Mouse (Mus musculus) MN1 (cell line): ENCODE measurements around the gene Plxdc1.

Source experiments
- DNase-seq: peaks from one replicate; pipeline ENCODE4 v3.0.0-alpha.2; 2016; ENCODE audit warnings: low spot score

Gene Plxdc1

DNA sequence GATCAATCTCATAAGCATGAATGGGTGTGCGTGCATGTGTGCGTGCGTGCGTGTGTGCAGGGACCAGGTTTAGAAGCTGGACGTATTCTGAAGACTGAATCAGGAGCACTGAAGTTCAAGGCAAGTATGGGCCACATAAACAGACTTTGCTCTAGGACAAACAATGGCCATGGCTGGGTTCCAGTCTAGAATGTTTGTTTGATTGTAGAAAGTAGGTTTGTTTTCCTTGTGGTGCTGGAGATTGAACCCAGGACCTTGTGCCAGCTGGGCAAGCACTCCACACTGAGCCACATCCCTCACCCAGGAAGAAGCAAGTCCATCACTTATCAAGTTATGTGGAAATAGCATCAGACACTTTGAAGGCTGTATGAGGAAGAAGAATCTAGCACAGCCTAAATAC, 29.9 kb upstream of the Plxdc1 start:
- no peak for DNase-seq

DNA sequence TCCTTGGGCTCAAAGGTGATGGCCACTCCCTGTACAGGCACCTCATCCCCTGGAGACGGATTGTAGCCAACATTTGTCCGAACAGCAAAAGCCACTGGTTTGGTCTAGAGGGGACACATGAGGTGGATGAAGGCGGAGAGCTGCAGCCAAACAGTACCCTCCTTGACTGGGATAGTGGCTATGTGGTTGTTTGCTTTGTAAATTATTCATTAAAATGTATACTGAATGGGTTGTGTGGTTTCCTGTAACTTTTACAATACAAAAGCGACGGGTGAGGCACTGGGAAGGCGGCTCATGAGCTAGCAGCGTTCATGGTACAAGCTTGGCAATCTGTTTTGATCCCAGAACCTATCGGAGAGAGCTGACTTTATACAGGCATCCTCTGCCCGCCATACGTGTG, 26.6 kb upstream of the Plxdc1 start:
- DNase-seq, result no peak

DNA sequence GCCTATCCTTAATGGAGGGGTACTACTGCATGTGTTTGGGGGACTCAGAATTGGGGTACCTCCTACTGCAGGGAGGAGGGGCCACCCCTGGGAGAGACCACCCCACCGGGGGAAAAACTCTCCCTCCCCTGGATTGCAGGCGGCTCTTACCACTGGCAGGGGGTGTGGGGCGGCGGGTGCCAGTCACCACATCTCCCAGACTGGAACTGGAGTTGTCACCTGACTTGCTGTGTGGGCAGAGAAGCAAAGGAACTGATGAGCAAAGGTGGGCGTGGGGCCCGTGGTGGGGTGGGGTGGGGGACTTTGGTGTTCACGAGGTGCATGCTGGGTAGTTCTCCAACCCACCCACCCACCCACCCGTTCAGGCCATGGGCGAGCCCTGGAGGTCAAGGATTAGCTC, 25.5 kb upstream of the Plxdc1 start:
- no peak for DNase-seq

DNA sequence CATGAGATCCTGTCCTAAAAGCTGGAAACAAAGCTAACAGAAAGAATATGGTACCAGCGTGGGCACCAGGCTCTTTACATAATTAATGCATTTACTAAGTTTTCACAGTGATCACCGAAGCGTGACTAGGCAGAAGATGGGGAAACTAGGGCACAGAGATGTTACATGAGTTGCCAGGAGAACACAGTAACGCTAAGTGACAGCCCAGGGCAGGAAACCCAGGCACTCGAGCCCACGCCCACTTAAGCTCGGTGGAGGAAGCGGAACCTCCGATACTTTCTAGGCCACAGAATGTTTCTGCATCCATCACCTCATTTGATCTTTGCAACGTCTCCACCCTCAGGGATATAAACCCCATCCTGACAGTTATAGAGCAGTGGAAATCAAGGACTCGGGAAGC, 21.8 kb upstream of the Plxdc1 start:
- no peak for DNase-seq

DNA sequence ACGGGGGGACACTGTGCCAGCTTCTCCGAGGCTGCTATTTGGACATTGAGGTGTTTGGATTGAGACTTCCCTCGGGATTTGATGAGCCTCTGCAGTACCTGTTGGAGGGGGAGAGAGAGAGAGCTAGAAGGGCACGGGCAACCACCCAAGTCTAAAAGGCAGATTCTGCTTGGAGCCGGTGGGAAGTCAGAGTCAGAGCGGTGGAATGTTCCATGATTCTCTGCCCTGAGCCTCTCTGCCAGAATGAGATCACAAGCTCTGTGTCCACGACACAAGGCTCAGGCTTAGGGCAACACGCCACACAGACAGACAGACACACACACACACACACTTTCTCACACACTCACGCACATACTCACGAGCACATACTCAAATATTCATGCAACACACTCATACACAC, 19.4 kb upstream of the Plxdc1 start:
- DNase-seq, result no peak

DNA sequence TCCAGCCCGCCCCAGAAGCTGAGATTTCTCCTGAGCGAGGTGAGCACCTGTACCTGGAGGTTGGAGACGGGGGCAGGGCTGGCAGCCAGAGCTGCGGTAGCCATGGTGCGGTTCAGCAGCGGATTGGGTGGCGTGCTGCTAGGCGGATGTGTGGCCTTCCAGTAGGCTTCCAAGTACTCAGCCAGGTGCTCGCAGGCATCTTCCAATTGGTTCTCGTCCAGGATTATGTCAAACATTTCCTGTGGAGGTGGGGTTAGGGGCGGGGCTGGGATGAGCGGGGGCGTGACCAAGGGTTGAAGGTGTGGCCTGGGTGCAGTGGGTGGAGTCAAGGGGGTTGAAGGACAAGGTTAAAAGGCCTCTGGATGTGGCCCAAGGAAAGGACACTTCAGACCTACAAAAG, 18.8 kb upstream of the Plxdc1 start:
- no peak for DNase-seq

DNA sequence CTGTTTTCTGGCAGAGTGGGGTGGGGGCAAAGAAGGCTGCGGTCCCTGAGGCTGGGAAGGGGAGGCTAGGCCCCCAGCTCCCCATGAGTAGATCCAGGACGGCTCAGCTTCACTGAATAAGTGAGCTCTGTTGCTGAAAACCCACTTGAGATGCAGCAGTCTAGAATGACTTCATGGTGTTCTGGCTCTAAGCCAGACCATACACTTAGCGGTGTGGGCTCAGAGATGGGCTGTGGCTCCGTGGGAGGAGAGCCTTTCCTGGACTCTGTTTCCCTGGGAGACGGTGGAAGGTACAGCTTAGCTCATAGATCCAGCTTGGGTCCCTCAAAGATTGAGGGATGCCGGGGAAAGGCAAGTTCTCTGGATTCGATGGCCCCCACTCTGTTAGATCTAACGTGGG, 17.9 kb upstream of the Plxdc1 start:
- DNase-seq, result peak; percentile 55

DNA sequence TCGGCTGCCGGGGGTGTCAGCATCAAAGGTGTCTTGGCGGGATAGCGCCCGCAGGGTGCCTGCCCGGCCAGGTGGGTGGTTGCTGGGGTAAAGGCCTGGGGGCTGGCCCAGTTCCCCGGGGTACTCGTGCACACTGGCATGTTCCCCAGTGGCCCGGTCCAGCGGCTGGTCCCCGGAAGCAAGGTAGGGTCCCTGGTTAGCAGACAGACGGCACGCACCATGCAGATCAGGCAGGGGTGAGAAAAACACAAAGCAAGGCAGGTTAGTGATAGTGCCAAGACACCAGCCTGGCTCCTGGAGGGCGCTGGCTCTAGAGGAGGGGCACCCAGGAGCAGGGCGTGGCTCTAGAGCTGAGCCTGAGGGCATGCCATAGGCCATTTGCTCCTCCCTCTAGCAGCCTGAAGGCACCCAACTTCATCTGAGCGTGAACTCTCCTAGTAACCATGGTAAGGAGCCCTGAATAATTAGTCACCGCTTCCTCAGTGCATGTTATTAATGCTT, 17.0 kb upstream of the Plxdc1 start:
- peak; percentile 23 for DNase-seq

DNA sequence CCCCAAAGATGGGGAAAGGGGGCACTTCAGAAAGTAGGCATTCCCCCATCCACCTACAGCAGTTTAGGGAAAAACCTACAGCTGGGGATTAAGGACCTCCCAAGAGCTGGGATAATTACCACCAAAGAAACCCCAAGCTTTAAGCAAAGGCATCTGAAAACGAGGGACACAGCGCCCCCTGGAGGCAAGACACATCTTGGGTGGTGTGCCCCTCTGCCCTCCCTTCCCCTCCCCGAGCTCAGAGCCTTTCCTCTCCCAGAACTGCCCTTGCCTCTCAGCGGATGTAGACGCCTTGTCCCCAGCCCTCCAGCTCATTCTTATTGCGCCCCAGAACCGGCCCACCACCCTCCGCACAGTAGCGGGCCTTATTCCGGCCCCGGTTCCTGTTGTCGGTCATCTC, 16.4 kb upstream of the Plxdc1 start:
- peak; percentile 61 for DNase-seq

DNA sequence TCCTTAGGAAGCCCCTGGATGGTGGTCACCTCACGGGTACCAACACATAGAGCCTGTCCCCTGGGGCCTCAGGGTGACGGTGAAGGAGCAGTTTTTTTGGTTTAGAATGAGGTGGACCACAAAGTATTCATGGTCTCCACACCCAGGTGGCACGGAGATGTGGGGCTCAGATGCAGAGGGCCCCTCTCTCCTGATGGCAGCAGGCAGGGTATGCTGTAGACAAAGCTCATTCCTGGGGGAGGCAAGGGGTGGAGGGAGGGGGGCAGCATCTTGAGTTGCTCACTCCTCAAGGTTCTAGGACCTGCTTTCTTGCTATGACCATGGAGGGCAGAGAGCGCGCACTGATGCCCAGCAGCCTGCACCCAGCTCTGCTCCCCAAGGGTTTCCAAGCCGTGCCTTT, 15.7 kb upstream of the Plxdc1 start:
- DNase-seq, result no peak

DNA sequence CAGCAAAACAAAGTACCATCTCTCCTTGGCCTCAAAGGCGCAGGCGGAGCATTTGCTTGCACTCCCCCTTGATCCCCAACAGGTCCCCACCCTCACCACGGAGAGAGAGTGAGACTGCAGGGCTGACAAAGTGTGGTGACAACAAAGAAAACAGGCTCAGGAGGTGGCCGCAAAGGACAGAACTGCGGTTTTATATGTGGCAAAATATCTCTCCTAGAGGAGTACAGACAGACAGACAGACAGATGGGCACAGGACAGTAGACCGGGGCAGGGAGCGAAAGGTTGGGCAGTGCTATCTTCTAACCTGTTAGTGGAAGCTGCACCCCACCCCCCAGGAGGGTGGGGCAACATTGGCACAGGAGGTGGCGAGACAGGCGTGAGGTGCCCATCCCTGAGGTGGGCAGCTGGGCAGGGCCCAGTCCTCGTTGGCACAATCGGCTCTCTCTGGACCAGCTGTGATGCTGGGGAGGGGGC, 15.1 kb upstream of the Plxdc1 start:
- DNase-seq, result no peak

DNA sequence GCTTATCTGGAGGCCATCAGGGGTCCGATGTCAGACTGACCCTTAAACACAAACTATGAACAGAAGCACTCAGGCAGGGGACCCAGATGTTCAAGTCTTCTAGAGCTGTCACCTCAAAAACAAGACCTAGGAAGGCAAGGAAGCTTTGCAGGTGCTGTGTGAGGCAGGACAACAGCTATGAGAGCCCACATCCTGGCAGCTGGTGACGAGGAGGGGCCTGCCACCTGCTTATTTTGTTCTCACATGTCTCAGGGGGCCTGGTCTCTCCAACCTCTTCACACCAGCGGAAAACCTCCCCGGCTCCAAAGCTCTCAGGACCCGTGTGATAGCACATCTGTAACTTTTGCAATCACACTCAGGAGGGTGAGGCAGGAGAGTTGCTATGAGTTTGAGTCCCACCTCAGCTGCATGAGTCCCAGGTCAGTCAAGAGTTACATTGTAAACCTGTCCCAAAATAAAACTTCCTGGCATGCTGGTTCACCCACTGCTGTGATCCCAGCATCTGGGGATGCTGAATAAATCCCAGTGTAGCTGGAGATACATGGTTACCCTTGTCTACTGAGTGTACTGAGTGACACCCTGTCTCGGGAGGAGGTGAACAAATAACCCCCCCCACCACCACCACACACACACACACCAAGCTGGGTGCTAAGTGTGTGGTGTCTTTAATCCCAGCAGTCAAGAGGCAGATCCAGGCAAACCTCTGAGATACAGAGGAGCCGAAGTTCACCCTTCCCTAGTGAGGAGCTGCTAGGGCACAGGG, 14.3 kb upstream of the Plxdc1 start:
- no peak for DNase-seq

DNA sequence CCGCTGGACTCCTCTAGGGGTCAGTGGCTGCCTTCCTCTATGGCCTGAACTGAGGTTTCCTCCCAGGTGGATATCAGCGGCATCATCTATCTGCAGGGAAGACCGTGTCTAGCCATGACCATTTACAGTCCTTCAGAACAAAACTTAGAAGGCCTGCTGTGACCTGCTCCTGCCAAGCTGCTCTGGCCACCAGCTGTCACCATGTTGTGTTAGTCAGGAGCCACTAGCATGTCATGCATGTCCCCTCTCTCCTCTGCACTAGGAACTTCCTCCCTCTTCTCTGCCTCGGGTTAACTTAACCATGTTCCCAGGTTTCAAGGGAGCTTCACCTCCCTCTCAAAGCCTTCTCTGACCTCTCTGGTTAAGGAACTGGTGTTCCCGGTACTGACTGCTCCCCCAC, 13.5 kb upstream of the Plxdc1 start:
- DNase-seq, result no peak

DNA sequence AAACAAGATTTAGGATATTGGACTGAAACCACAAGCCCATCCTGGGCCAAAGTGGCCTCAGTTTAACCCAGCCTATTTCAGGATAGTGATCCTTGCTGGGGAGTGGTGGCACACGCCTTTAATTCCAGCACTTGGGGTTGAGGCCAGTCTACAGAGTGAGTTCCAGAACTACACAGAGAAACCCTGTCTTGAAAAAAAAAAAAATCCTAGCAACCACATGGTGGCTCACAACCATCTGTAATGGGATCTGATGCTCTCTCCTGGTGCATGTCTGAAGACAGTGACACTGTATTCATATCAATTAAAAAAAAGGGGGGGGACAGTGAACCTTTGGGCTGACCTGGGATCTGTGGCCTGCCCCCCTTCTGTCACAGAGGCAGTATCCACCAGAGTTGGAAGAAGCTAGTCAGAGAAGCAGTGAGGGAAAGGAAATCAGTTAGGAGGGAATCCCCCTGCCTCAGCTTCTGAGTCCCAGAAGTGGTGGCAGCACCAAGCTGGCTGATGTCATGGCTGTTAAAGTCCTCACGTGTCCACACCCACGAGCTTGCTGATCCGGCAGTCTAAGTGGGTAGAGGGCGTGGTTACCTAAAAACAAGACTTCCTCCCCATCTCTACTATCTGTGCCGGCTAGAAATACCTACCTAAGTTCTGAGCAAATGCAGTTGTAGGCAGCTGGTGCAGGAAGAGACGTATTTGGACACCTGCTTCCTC, 12.8 kb upstream of the Plxdc1 start:
- DNase-seq, result no peak

DNA sequence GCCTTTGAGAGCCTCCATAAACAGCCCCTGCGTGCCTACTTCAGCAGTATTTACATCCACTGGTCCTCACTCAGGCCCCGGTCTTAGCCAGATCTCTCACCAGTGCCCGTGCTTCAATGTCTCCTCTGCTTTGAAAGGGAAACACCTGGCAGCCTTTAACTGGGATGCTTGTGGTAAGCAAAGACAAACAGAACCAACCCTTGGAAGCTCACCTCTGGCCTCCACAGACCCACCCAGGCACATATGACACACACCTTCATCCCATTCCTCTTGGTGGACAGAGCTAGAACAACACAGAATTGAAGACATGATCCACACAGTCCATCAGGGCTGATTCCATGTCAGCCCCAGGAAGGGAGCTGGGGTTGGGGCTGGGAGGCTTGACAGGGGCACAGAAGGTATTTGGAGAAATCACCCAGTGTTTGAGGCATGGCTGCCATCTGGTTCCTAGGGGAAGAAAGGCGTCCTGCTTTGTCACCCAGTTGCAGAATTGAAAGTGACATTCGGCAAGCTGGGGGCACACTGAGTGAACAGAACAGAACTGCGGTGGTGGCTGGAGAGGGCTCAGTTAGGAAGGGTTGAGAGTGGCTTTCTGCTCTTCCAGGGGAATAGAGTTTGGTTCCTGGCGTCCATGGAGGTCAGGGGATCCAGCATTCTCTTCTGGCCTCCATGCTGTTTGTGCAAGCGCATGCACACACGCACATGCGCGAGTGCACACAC, 12.0 kb upstream of the Plxdc1 start:
- no peak for DNase-seq

DNA sequence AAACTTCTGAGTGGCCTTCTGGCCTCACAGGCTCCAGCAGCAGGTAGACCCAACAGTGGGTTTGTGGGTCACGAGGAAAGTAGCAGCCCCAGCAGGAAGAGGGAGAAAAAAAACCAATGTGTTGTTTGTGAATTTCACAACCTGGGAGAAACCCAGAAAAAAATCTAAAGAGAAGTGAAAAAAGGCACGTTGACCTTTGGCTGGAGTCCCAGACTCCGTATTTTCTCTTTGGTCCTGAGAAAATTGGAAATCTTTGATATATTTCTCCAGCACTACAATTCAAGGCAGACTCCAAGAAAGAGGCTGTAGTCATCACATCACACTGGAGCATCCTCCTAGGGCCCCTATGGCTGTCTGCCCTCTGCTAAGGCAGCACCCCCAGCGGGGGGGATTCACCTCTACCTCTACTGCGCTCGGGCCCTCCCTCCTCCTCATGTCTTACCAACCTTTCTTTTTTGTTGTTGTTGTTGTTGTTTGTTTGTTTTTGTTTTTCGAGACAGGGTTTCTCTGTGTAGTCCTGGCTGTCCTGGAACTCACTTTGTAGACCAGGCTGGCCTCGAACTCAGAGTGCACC, 11.2 kb upstream of the Plxdc1 start:
- no peak for DNase-seq

DNA sequence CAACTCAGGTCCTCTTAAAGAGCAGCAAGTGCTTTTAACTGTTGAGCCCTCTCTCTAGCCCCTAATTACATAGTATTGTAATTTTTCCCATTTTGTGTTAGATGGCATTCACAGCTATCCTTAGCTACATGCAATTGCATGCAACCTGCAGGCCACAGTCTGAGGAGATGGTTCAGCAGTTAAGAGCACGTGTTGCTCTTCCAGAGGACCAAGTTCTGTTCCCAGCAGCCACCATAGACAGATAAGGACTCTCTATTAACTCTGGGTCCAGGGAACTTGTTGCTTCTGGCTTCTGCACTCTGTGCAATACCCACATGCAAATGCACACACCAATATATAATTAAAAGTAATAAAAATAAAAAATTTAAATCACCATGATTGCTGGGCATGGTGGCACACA, 10.4 kb upstream of the Plxdc1 start:
- DNase-seq, result no peak

DNA sequence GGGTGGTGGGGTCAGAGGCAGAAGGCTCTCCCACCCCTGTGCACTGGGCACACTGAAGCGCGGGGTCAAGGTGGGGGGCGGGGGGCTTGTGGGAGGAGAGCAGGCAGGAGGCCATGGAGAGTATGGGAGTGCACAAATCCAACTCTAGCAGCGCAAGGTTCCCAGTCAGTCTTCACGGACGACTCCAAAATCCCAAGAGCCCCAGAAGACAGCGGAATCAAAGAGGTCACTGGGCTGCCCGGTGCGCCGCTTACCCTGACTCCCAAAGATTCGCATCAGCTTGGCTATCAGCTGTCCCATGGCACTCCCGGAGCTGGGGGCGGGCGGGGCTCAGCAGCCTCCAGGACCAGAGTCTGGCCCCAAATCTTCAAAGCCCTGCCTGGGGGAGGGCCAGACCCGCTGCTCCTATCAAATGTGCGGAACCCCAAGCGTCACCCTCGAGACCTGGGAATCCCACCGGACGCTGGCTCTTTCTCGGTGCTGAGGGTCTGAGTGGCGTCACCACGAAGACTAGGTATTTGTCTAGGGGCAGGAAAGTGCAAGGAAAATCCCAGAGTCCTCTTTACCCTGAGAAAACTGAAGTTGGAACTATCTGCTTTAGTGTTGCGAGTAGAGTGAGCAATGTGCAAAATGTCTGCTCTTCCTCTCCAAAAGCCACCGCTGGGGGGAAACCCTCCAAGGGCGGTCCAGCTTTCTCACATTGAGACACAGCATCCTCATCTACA, 9.5 kb upstream of the Plxdc1 start, which contains the start of gene Arl5c:
Arl5c (minus strand) TSS at position 618 of the 725 bp plus-strand sequence.
- no peak for DNase-seq

DNA sequence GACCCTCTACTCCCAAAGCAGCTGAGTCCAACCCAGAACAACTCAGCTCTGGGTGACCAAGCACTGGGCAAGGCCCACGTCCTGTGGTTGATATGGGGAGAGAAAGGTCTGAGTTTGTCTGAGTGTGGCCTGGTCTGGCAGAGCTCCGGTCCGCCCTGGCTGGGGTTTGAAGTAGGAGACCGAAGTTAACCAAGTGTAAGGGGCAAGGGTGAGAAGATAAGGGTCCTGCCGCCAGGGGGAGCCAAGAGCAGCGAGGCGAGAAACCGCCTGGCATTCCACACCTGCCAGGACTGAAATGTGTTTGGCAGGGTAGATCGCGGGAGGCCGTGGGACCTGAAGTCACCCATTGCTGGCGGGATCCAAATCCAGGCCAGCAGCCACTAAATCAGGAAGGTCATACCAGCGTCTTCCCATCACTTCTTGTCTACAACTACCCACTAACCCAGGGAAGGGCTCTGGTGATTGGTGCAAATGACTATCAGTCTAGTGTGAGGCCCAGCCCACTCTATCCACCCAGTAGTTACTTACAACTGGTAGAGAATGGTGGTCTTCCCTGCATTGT, 8.4 kb upstream of the Plxdc1 start:
- peak; percentile 65 for DNase-seq

DNA sequence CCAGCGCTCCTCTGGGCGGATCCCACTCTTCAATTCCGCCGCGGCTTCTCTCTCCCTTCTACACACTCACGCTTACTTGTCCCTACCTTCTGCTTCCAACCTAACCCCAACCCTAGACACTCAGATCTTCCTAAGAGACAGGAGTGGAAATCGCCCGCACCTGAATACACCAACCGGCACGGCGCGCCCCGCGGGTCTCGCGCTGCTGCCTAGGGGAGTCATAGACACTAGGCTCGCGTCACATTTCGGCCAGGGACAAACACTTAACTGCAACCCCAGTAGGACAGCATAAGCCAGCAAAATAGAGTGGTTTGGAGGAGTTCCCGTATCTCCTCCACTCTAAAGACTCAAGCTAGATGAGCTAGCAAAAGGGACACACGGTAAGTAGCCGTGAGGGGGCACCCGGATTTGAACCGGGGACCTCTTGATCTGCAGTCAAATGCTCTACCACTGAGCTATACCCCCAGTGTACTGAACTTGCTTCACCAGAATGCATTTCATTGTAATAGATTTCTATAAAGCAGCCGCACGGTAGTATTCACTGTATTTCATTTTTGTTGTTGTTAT, 2.4 kb upstream of the Plxdc1 start:
- peak; percentile 93 for DNase-seq
